Mouse (Mus musculus) liver (tissue): ENCODE results near the gene Gm6169.

Experiments used
- DNase-seq: peaks from one replicate; pipeline ENCODE4 v3.0.0-alpha.2; 2020; ENCODE audit warnings: mixed read lengths

Gm6169 gene

GRCm38 (mm10) chr13:97067691-97068090 is 31.3 kb downstream of the Gm6169 start:
- peak; percentile 52 for DNase-seq

GRCm38 (mm10) chr13:97066649-97067550 is 32.1 kb downstream of the Gm6169 start, which contains the start of gene Fam169a:
TSS of gene Fam169a (plus strand) at chr13:97067286.
- DNase-seq = peak; percentile 65

GRCm38 (mm10) chr13:97064844-97065621 is 34.0 kb downstream of the Gm6169 start:
- DNase-seq = peak; percentile 82

- peak; percentile 19 for DNase-seq
These were observed 34.6 kb downstream of the Gm6169 start for GRCm38 (mm10) chr13:97064413-97064812.

- DNase-seq = no peak
These were observed 35.6 kb downstream of the Gm6169 start for GRCm38 (mm10) chr13:97063431-97063830.

- DNase-seq = no peak
These were observed 36.9 kb downstream of the Gm6169 start for GRCm38 (mm10) chr13:97062151-97062550.

- DNase-seq = no peak
These were observed 38.7 kb downstream of the Gm6169 start for GRCm38 (mm10) chr13:97060331-97060730.

- no peak for DNase-seq
These were observed 39.3 kb downstream of the Gm6169 start for GRCm38 (mm10) chr13:97059746-97060145.

GRCm38 (mm10) chr13:97057817-97058216 is 41.2 kb downstream of the Gm6169 start:
- no peak for DNase-seq

GRCm38 (mm10) chr13:97053844-97054243 is 45.2 kb downstream of the Gm6169 start:
- no peak for DNase-seq

- DNase-seq = peak; percentile 65
These were observed 46.4 kb downstream of the Gm6169 start for GRCm38 (mm10) chr13:97052667-97053066.

- DNase-seq = no peak
These were observed 47.9 kb downstream of the Gm6169 start for GRCm38 (mm10) chr13:97051158-97051557.
